Mouse (Mus musculus) 3134 (cell line): Measurements from ENCODE around the gene Lamb3.
A peak's percentile ranks its signal among the peaks of the same experiment; 100 is the strongest.

Experiments
- DNase-seq: peaks from one replicate; pipeline ENCODE4 v3.0.0-alpha.2; 2011; ENCODE audit warnings: low spot score; ENCODE audit not compliant: insufficient read length; ENCODE audit errors: extremely low read depth

The Lamb3 gene

DNA sequence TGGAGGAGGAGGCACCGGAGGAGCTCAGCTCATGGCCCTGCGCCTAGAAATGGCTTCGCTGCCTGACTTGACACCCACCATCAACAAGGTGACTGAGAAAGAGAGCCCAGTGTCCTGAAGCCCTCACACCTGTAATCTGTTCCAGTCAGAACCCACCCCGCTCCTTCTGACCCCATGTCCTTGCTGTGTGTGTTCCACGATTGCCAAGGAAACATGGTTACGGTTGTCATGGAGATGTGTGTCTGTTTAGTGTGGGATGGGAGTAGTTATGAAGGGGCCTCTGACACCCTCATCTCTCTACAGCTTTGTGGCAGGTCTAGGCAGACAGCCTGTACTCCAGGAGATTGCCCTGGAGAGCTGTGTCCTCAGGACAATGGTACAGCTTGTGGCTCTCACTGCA is 127.0 kb downstream of the Lamb3 start:
- DNase-seq = no peak

- DNase-seq = no peak
Observed at GRCm38 (mm10) chr1:193336122-193337017, 128.9 kb downstream of the Lamb3 start.

GRCm38 (mm10) chr1:193337018-193337321 is 129.5 kb downstream of the Lamb3 start:
- DNase-seq = no peak

DNA sequence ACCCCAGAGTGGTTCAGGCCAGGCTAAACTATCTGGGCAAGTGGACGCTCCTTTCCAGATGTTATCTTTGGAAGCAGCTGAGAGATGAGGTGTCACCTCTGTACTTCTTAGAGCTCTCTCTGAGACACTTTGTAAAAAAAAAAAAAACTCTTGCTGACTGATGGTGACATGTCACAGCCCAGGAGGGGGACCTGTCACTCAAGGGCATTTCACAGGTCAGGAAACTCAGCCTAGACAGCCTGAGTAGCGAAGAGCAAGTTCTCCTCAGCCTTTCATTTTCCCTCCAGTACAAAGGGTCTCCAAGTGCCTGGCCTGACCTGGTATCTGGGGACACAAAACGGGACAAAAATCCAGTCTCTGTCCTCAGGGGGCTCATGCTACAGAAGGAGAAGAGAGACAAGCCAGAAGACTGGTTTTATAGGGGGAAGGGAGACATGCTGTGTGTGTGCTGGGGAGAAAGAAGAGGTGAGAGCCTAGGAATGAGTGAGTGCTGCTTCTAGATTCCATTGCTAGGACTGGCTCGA is 130.3 kb downstream of the Lamb3 start:
- peak; percentile 34 for DNase-seq

GRCm38 (mm10) chr1:193338363-193338995 is 131.0 kb downstream of the Lamb3 start:
- DNase-seq = peak; percentile 62

GRCm38 (mm10) chr1:193342198-193342946 is 134.9 kb downstream of the Lamb3 start:
- peak; percentile 48 for DNase-seq

DNA sequence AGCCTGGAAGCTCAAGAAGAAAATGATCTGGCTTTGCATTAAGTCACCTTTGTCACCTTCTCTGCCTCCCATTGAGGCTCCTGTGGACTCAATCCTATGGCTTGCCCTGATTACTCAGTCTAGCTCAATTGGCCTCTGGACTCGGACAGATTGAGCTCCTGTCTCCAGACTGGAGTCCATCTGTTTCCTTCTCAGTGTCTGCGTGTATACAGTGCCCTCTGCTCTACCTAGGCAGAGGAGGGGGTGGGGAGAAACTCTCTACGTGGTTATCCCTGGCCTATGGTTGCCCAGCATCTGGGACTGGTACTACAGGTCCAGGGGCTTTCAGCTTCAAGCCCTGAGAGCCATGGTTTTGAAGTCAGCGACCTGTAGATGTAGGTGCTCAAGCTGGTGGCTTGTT is 136.4 kb downstream of the Lamb3 start:
- DNase-seq = no peak

DNA sequence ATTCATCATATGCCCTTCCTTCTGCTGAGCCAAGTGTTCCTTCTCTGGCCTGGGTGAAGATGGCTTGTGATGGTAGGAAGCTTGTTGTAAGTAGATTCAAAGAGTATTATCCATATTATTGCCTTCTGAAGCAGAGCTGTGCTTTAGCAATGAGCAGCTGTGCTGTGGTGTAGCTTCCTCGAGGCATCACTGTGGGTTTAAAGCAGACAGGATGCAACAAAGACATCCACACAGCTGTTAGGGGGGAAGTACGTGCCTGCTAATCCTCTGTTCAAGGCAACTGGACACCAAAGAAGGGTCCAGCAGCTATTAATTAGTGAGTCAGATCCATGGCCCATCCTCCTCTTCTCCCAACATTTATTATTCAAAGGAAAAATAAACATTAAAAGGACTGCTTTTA is 137.5 kb downstream of the Lamb3 start:
- no peak for DNase-seq

GRCm38 (mm10) chr1:193346908-193347307 is 139.4 kb downstream of the Lamb3 start:
- DNase-seq = no peak

DNA sequence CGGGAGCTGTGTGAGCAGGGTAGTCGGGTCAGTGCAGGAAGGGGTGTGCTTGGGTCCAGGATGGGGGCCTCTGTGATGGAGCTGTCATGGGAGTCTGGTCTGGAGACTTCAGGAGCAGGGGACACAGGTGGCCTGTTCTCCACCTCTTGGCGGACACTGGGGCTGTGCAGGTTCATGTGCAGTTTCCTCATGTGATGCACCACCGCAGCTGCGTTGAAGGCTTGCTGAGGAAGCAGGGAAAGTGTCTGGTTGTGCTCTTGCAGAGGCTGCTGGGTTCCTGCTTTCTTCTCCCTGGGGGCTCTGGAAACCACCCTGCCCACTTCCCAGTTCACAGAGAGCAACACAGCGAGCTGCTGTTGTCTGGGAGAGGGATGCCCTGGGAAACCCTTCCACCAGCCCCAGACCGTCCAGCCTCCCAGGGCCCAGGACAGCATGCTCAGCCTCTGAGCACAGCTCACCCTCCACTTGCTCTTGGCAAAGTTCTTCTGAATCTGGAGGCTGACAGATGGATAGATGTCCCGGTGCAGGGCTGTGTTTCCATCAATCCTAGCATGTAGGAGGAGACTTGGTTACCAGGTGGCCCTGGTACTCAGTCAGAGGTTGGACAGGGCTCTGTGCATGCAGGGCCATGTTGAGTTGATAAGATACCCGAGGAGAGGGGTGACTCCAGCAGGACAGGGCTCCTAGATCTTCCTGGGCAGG is 140.9 kb downstream of the Lamb3 start:
- no peak for DNase-seq

GRCm38 (mm10) chr1:193349702-193350545 is 142.4 kb downstream of the Lamb3 start:
- no peak for DNase-seq

GRCm38 (mm10) chr1:193350546-193350801 is 143.0 kb downstream of the Lamb3 start:
- DNase-seq = no peak

GRCm38 (mm10) chr1:193351583-193351982 is 144.1 kb downstream of the Lamb3 start:
- no peak for DNase-seq

GRCm38 (mm10) chr1:193359199-193359598 is 151.7 kb downstream of the Lamb3 start:
- DNase-seq = no peak

GRCm38 (mm10) chr1:193361181-193361580 is 153.7 kb downstream of the Lamb3 start:
- DNase-seq = no peak

DNA sequence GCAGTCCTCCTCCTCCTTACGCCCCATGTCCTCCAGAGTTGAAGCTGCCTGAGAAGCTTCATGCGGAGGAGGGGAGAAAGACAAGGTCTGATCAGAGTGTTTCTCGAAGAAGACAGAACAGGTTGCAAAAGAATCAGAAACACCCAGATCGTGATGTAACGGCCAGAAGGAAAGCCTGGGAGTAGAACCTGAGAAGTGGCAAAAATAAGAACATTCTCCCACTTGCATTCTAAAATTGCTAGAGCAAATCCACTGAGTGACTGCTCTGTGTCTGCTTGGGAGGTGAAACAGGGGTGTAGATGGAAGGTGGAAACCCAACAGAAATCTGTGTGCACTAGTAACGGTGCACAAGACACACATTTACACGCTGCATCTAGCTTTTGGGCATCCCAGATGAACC is 154.6 kb downstream of the Lamb3 start:
- no peak for DNase-seq

DNA sequence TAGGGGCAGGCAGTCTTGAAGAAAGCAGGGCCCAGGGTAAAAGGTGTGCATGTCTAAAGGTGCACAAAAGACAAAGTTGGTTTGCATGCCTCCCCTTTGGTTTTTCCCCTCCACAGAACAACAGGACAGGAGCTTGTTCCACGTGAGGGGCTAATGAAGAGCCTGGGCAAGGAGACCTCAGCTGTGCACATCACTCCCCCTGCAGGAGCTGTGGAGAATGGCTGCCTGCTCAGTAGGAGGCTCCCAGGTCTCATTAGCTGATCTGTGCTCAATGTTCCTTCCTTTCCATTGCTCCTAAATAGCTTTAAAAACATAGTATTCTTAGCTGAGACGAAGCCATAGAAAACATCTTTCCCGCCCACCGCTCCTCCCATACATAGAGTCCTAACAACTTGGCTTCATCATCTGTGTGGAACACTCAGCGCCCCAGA is 156.3 kb downstream of the Lamb3 start:
- no peak for DNase-seq

DNA sequence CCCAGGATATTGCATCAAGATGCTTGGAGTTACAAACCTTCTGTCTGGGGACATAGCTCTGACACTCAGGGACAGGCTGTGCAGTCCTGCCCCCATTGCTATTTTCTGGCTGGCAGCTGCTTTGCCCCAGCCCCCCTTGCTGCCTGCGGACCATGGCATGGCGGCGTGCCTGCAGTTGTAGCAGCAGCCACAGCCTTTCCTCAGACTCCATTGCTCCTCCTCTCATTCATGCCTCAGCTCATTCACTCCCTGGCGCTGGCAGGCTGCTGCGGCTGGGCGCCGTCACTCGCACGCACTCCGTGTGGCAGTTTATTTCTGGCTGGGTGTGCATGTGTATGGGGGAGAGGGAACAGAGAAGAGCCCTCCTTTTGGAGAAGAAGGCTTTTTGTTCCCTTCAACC is 160.6 kb downstream of the Lamb3 start:
- DNase-seq = no peak

DNA sequence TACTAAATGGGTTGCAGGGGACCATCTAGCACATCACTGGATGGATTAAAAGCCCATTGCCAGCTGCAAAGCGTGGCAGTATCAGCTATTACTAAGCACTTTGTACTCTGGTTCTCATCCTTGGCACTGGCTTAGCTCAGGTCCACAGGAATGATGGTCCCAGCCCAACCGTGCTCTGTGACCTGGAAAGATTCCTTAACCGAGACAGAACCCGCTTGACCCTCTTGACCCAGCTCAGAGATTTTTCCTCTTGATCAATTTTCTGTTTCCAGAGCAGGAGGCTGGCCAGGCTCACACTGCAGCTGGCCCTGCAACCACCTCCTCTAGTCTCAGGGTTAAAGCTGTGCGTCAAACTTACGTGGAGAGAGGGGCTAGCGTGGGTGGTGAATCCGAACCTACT is 161.6 kb downstream of the Lamb3 start:
- no peak for DNase-seq

DNA sequence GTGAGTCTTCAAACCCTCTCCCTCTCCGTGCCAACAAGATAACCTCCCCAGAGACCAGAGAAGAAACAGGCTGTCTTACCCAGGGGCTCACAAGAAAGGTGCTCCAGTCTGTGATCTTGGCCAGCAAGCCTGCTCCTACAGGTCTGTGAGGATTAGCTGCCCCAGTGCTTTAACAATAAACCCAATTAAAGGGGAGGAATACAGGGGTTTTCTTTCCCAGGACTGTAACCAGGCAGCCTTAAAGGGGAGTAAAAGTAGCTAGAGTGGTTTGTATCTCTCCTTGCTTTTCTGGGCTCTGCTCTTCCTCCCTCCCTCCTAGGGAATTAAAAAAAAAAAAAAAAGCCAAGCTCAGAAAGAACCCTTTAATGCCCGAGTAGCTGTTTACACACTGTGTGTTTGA is 162.6 kb downstream of the Lamb3 start, which contains the start of gene Camk1g:
Camk1g (minus strand) TSS at position 203 of the 400 bp plus-strand sequence.
- DNase-seq = no peak
